Mouse (Mus musculus) intestine, postnatal 0 days (tissue): ENCODE measurements around the gene Bcas3. TPM values are rescaled to one million over a fixed set of nuclear protein-coding genes. Genes with fewer than 3 reads are reported as not detected.

Source experiments
- ATAC-seq: fragments of 200-750 bp; cut with Nextera tagmentation; 2 replicates; pipeline ENCODE4 v1.8.0; 2017; ENCODE audit warnings: mild to moderate bottlenecking, moderate TSS enrichment, moderate library complexity
- H3K27ac ChIP-seq: fragments of 300-500 bp; sonication (generic); 2 replicates; pipeline ENCODE4 v1.5.1; 2014; ENCODE audit warnings: mild to moderate bottlenecking, low read depth, low read length, moderate library complexity
- H3K27me3 ChIP-seq: fragments of 300-500 bp; sonication (generic); replicated peaks from 2 replicates; pipeline ENCODE4 v1.6.1; 2014; ENCODE audit warnings: low read length, mixed read lengths; ENCODE audit not compliant: control insufficient read depth, insufficient read depth
- H3K36me3 ChIP-seq: fragments of 300-500 bp; sonication (generic); 2 replicates; pipeline ENCODE4 v1.6.1; 2014; ENCODE audit warnings: mild to moderate bottlenecking, moderate library complexity; ENCODE audit not compliant: control insufficient read depth, insufficient read depth
- H3K4me1 ChIP-seq: fragments of 300-500 bp; sonication (generic); replicated peaks from 2 replicates; pipeline ENCODE4 v1.6.1; 2014; ENCODE audit warnings: antibody characterized with exemption, low read length, mixed read lengths; ENCODE audit not compliant: control insufficient read depth, insufficient read depth
- H3K4me2 ChIP-seq: fragments of 300-500 bp; sonication (generic); replicated peaks from 2 replicates; pipeline ENCODE4 v1.6.1; 2014; ENCODE audit warnings: low read depth, mild to moderate bottlenecking, moderate library complexity
- H3K4me3 ChIP-seq: fragments of 300-500 bp; sonication (generic); 2 replicates; pipeline ENCODE4 v1.5.1; 2014; ENCODE audit warnings: low read depth, low read length
- H3K9ac ChIP-seq: fragments of 300-500 bp; sonication (generic); 2 replicates; pipeline ENCODE4 v1.6.1; 2014; ENCODE audit warnings: mild to moderate bottlenecking, low read depth, low read length
- H3K9me3 ChIP-seq: fragments of 300-500 bp; sonication (generic); 2 replicates; pipeline ENCODE4 v1.6.1; 2016; ENCODE audit warnings: mixed run types; ENCODE audit not compliant: control insufficient read depth
- CTCF ChIP-seq: sonication (generic); IDR thresholded peaks from 2 replicates; pipeline ENCODE4 v1.5.1; 2016; ENCODE audit warnings: low read depth, mild to moderate bottlenecking, control low read depth, antibody characterized with exemption, moderate library complexity
- WGBS: fragments of 180-500 bp; shearing (Covaris S2); extraction: QIAGEN DNeasy Blood & Tissue Kit; methylation state at CpG from one replicate; pipeline ENCODE4 v1.1.7; 2014; 5-methylcytosine and 5-hydroxymethylcytosine counted together
- polyA plus RNA-seq: library from polyadenylated mRNA; unstranded; fragments of >200 nt; fragmentation: Nextera tagmentation; extraction: Ambion mirVana; gene quantifications from 2 replicates; pipeline ENCODE4 v1.2.1, GENCODE M21; 2015

The Bcas3 gene
- polyA plus RNA-seq, 1 experiment from 2014 or later: 17.2 TPM

DNA sequence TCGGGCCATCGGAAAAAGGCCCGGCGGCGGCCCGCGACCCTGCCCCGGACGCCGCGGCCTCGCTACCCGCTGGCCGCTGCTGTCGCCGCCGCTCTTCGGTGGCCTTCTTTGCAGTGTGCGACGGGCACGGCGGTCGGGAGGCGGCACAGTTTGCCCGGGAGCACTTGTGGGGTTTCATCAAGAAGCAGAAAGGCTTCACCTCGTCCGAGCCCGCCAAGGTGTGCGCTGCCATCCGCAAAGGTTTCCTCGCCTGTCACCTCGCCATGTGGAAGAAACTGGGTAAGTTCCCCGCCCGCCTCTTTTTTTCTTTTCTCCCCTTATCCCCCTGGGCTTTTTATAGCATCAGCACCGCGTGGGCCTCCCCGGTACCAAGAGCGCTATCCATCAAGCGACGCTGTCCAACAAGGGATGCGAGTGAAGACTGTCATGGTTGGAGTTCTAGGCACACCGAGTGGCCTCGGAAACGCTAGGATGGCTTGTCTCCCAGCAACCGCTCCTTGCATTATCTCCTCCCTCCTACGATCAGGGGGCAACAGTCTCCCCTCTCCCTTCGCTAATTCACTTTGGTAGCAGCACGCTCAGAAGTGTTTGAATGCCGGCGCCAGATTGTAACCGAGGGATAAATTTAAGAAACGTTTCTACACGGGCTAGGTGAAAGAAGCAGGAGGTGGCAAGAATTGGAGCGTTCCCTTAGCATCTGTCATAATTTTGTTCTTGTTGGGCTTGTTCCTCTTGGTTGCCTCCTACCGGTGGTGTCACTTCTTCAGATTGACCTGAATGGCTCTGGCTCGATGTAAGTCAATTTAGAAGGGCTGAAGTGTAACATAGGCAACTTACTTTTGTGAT is 41.1 kb upstream of the Bcas3 start:
- TF ChIP-seq CTCF: peak; percentile 72
- peak; percentile 19 for ATAC-seq
- Histone ChIP-seq H3K9ac (peak overlapping the region; percentile 86), H3K4me3 (peak overlapping the region; percentile 83), H3K4me1 (no peaks in the 10 kb centered on the region), H3K36me3 (no peaks in the 10 kb centered on the region), H3K4me2 (peak overlapping the region; percentile 87), H3K27ac (peak overlapping the region; percentile 86), H3K9me3 (no peaks in the 10 kb centered on the region), H3K27me3 (no peaks in the 10 kb centered on the region)
- WGBS: under 1% methylated on average over 52 of the region's 56 CpGs

DNA sequence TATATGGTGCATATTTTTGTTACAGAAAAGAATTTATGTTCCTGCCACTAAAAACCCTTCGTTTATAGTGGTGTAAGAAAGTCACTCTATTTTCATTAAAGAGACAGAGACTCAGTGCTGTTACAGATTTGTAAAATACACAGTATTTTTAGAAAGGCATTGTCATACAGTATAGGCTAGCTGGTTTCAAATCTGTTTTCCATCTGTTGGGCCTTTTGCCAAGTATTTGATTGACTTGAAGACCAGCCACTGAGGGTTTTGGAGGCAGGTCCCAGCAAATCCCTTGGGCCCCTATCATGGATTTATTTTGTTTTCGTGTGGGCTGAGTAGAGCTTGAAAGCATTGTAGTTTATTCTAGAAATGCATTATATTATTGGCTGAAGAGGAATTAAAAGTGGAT is 40.1 kb upstream of the Bcas3 start:
- Histone ChIP-seq H3K27me3 (no peaks in the 10 kb centered on the region), H3K4me1 (no peaks in the 10 kb centered on the region), H3K36me3 (no peaks in the 10 kb centered on the region), H3K9ac (no peak overlapping the region), H3K4me2 (peak overlapping the region; percentile 87), H3K27ac (no peak overlapping the region), H3K9me3 (no peaks in the 10 kb centered on the region), H3K4me3 (peak overlapping the region; percentile 83)
- 10% methylated on average over 2 of the region's 2 CpGs for WGBS
- no peak for ATAC-seq
- no peak for TF ChIP-seq CTCF

DNA sequence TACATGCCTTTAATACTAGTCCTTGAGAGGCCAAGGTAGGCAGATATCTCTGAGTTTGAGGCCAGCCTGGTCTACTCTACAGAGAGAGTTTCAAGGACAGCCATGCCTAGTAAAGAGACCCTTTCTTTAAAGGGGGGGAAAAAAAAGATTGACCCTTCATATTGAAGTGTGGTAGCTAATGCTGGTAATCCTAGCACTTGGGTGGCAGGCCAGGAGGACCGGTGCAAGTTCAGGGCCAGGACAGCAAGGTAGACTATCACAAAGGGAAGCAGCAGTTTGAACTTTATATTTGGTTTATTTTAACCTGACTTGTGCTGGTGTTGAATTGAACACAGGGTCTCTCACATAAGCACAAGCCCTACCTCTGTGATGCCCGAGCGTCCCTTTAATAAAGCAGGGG is 39.6 kb upstream of the Bcas3 start:
- Histone ChIP-seq H3K9me3 (no peaks in the 10 kb centered on the region), H3K4me1 (no peaks in the 10 kb centered on the region), H3K27ac (no peak overlapping the region), H3K9ac (no peak overlapping the region), H3K4me3 (no peak overlapping the region), H3K36me3 (no peaks in the 10 kb centered on the region), H3K4me2 (peak overlapping the region; percentile 87; the same call in 1 of the 2 replicates), H3K27me3 (no peaks in the 10 kb centered on the region)
- 93% methylated on average over 3 of the region's 3 CpGs for WGBS
- no peak for ATAC-seq
- no peak for TF ChIP-seq CTCF

DNA sequence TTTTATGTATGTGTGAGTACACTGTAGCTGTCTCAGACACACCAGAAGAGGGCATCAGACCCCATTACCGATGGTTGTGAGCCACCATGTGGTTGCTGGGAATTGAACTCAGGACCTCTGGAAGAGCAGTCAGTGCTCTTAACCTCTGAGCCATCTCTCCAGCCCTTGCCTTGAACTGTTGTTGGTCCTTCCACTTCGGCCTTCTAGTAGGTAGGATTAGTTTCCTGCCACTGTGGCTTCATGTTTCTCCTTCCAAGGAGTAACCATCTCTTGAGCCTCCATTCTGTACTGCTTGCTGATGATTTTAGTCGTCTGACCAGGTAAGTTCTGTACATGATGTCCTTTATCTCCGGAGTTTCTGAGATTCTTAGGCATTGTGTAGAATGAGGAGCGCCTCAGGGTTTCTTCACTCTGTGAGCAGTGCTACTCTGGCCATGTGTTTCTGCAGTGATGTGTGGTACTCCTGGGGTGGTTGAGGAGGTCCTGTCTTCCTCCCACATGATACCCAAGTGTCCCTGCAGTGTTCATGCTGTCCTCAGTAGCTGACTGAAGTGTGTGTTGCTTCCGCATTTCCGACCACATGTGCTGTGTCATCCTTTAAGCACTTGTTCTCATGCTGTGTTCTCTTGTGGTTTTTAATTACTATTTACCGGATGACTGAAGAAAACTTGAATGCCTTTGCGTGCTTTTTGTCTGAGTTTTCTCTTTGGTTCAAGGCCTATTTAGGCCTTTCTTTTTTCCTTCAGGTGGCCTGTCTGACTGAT is 29.2 kb upstream of the Bcas3 start:
- WGBS: 90% methylated on average over 9 of the region's 9 CpGs
- Histone ChIP-seq H3K9me3 (no peaks in the 10 kb centered on the region), H3K4me1 (no peaks in the 10 kb centered on the region), H3K27ac (no peak overlapping the region), H3K27me3 (no peaks in the 10 kb centered on the region), H3K4me3 (no peak overlapping the region), H3K4me2 (no peak overlapping the region), H3K36me3 (peaks cover 4% of the 10 kb centered on the region; the same call in 1 of the 2 replicates), H3K9ac (no peak overlapping the region)
- no peak for ATAC-seq
- TF ChIP-seq CTCF: no peak

DNA sequence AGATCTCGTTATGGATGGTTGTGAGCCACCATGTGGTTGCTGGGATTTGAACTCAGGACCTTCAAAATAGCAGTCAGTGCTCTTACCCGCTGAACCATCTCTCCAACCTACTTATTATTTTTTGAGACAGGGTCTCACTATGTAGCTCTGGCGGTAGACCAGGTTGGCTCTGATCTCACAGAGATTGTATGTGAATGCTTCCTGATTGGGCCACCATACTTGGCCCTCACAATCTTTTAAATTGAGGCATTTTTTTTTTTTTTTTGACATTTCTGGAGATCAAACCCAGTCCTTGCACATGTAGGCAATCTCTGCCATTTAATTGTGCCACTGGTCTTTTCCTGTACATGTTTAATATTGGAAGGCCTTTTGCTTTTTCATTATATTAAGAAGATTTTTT is 24.2 kb upstream of the Bcas3 start:
- 94% methylated on average over 3 of the region's 3 CpGs for whole genome bisulfite sequencing
- TF ChIP-seq CTCF: no peak
- peaks cover 11% of the 10 kb centered on the region; the same call in 1 of the 2 replicates for H3K36me3 ChIP-seq

DNA sequence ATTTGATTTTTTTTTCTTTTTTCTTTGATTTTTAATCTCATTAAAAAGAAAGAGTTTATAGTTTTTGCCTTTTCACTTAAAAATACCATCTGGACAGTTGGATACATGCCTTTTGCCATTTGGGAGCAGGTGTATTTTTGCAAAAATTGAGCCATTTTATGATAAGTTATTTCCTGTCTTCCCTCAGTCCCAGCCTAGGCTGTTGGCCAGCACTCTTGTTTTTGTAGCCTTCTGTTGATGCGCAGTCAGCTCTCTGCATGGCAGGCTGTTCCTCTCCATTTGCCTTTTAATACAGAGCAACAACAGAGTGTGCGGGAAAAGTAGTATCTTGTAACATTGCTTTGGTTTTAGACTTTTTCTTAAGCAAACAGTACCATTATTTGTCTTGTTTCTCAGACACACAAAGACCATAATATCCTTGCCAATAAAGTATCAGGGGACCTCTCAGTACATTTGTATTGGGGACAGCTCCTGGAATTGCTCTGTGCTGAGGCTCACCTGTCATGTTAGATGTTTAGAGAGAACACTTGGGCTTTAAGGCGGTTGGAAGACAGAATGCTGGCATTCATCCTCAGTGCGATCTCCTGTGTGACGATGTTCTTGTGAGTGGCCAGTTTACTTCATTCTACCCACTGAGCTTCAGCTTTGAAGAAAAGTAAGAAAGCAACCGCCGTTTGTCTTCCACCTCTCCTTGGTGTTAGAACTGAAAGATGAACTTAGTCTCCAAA is 23.6 kb upstream of the Bcas3 start:
- peaks cover 14% of the 10 kb centered on the region; the same call in 1 of the 2 replicates for H3K36me3 ChIP-seq
- ATAC-seq: no peak
- 81% methylated on average over 7 of the region's 7 CpGs for WGBS

More for the DNA sequence above, 24.2 kb upstream of the Bcas3 start:
- no peaks in the 10 kb centered on the region for H3K27me3 ChIP-seq
- H3K9ac ChIP-seq: no peak overlapping the region
- no peaks in the 10 kb centered on the region for H3K4me1 ChIP-seq
- ATAC-seq: no peak
- no peaks in the 10 kb centered on the region for H3K9me3 ChIP-seq
- H3K4me3 ChIP-seq: no peak overlapping the region
- H3K4me2 ChIP-seq: no peak overlapping the region
- no peak overlapping the region for H3K27ac ChIP-seq

More for the DNA sequence above, 23.6 kb upstream of the Bcas3 start:
- Histone ChIP-seq H3K9ac (no peak overlapping the region), H3K27ac (no peak overlapping the region), H3K9me3 (no peaks in the 10 kb centered on the region), H3K27me3 (no peaks in the 10 kb centered on the region), H3K4me3 (no peak overlapping the region), H3K4me2 (no peak overlapping the region), H3K4me1 (no peaks in the 10 kb centered on the region)
- TF ChIP-seq CTCF: no peak
